Mouse (Mus musculus): ENCODE results near the gene Celf5.

DNA sequence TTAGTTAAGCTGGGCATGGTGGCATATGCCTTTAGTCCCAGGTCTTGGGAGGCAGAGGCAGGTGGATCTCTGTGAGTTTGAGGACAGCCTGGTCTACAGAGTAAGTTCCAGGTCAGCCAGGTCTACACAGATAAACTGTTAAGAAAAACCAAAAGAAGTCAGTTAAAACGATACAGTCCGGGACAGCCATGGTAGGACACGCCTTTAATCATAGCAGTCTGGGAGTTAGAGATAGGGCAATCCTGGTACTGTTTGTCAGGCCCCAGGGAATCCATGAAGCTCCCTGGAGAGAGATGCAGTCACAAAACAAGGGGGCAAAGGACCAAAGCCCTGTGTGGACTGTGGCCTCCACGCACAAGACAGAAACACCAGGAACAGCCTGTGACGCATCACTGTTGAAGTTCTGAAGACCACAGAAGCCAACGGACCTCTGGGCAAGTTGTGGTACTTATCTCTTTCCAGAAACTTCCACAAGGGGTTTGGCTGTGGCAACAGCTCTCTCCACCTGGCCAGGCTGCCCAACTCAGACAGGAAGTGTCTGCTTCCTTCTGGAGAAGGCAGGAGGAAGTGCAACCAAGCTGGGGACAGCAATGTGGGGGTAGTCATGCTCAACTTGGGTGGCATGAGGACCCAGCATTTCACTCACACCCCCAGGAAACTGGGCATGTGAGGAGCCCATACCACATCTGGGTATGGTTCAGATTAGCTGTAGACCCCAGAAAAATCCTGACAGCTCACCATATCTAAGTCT, 36.9 kb upstream of the Celf5 start:
- no peak for TF ChIP-seq CTCF (IDR thresholded peaks at IDR 0.05; ENCODE audit: extremely low read depth, insufficient read depth, low read length)
- no peak for TF ChIP-seq POLR2A (IDR thresholded peaks at IDR 0.05; ENCODE audit: extremely low read depth, insufficient read depth, low read length)

Data from cortical plate, adult 2 months (tissue).